Mouse (Mus musculus) E14TG2a.4 (cell line): ENCODE measurements around the gene Optn.
A peak's percentile ranks its signal among the peaks of the same experiment; 100 is the strongest.

Experiments used
- H3K27me3 ChIP-seq: 2 replicates; pipeline ENCODE4 v1.6.1; 2014; ENCODE audit warnings: low read length, control low read depth; ENCODE audit not compliant: insufficient read depth
- H3K36me3 ChIP-seq: 2 replicates; pipeline ENCODE4 v1.6.1; 2014; ENCODE audit warnings: low read length, control low read depth; ENCODE audit not compliant: insufficient read depth
- H3K4me1 ChIP-seq: replicated peaks from 2 replicates; pipeline ENCODE4 v1.6.1; 2014; ENCODE audit warnings: low read depth, low read length, control low read depth
- H3K4me3 ChIP-seq: replicated peaks from 2 replicates; pipeline ENCODE4 v1.5.1; 2014; ENCODE audit warnings: mild to moderate bottlenecking, low read length
- H3K9me3 ChIP-seq: 2 replicates; pipeline ENCODE4 v1.6.1; 2014; ENCODE audit warnings: low read length, control low read depth
- CTCF ChIP-seq: conservative IDR thresholded peaks from 2 replicates; pipeline ENCODE4 v1.5.1; 2014; ENCODE audit warnings: low read length
- NANOG ChIP-seq: IDR thresholded peaks from 2 replicates; pipeline ENCODE4 v1.6.1; 2014; ENCODE audit warnings: borderline replicate concordance, low read length, mixed read lengths
- POU5F1 ChIP-seq: IDR thresholded peaks from 2 replicates; pipeline ENCODE4 v1.6.1; 2014; ENCODE audit warnings: low read length, borderline replicate concordance

Optn gene

DNA sequence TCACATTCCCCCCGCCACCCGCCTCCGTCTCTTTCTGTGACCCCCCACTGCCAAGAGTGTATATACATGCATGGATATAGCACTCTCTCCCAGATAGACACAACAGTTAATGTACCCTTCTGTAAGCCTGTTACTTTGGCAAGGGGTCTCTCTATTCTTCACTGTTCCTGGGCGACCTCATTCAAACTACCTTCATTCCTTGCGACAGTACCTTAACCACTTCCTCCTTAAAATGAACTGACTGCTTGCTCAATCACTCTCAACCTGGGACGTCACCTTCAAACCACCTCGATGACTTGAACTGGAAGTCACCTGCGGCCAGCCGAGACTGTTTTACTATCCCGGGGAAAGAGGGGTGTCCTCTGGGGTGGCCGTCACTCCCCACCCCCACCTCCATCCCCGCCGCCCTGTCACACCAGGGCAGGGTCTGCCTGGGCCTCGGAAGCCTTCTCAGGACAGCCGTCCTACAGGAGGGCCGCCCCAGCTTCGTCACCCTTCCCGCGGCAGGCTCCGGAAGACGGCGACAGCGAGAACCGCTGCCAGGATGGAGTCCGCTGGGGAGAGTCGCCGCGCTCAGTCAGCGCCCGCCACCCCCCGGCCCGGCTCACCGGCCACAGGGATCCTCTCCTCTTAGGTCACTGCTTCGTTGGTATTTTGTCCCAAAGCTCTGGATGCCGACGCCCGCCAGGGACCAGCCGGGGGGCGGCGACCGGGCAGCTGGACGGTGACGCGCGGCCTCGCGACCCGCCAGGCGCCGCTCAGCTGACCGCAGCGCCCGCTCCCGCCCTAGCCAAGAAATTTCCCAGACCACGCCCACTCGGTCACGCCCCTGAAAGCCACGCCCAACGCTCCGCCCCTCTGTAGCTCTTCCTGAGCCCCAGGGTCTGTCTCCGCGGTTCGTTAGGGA is at the start of gene Optn:
Optn (minus strand) TSS at position 753 of the 907 bp plus-strand sequence.
- H3K36me3 ChIP-seq = no peaks in the 10 kb centered on the region
- H3K4me1 ChIP-seq = peaks cover 20% of the 10 kb centered on the region
- H3K4me3 ChIP-seq = peak within 1 kb of the TSS; percentile 86
- H3K9me3 ChIP-seq = no peaks in the 10 kb centered on the region
- peaks cover 14% of the 10 kb centered on the region for H3K27me3 ChIP-seq
- no peak for TF ChIP-seq NANOG
- no peak for TF ChIP-seq POU5F1
- no peak for TF ChIP-seq CTCF

DNA sequence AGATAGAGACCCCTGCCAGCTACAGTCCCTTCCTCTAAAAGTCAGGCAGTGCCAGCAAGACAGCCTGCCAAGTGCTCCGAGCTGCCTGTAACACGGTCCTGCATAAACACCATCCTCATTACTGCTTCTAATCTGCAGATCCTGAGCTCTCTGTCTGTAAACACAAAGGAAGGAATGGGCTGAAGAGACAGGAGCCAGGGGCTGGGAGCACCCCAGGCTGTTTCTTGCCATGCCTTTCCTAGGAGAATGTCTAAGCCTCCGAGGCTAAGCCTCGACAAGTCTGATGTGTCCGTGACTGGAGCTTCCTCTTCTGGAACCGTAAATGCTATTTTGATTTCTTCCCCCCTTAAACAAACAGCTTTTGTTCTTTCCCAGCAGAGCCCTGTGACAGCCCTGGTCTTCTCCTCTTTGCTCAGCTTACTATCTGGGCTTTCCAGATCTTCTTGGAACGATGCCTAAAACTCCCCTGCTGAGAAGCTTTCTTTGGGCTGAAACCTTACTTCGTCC is 49.0 kb upstream of the Optn start:
- Histone ChIP-seq H3K36me3 (no peaks in the 10 kb centered on the region), H3K9me3 (peaks cover 2% of the 10 kb centered on the region; the same call in 1 of the 2 replicates), H3K4me1 (peaks cover 44% of the 10 kb centered on the region), H3K4me3 (no peak overlapping the region), H3K27me3 (peaks cover 5% of the 10 kb centered on the region)
- TF ChIP-seq NANOG = no peak
- no peak for TF ChIP-seq CTCF
- TF ChIP-seq POU5F1 = no peak

DNA sequence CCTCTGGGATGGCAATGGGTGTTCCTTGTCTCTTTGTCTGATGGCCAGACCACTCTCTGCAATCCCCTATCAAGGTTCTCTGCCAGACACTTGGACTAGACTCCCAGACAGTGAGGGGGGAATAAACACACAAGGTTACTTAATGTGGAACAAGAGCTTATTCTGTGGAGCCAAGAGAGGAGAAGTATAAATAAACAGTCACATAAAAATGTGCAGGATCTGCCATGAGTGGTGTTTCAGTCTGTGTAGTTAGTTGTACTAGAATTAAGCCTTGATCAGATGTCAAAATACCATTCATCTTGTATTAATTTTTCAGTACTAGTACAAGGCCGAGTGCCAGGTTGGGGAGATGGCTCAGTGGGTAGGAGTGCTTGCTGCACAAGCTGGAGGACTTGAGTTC is 39.0 kb upstream of the Optn start:
- no peaks in the 10 kb centered on the region for H3K36me3 ChIP-seq

DNA sequence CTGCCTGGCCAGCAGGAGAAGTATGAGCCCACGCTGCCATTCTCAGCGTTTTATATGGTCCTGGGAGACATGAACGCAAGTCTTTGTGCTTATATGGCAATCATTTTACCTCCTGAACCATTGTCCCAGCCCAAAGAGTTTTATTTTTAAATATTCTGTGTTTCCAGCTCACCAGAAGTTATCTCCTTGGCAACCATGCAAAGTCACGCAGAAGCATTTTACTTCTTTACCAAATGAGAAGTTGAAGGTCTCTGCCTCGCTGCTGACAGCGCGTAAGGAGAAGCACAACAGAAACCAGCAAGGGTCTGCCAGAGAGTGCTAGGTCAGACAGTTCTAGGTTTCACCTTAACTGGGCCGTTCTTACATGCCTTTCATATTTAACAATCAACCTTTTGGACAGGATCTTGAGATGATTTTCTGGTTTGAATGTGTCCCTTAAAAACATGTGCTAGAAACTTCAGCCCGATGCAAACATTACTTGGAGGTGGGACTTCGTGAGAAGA is 37.9 kb upstream of the Optn start:
- H3K9me3 ChIP-seq = peaks cover 4% of the 10 kb centered on the region
- peaks cover 3% of the 10 kb centered on the region; the same call in 1 of the 2 replicates for H3K27me3 ChIP-seq
- H3K4me1 ChIP-seq = peaks cover 9% of the 10 kb centered on the region; the same call in 1 of the 2 replicates
- TF ChIP-seq POU5F1 (no peak), CTCF (no peak), NANOG (no peak)
- H3K36me3 ChIP-seq = no peaks in the 10 kb centered on the region
- H3K4me3 ChIP-seq = no peak overlapping the region

More for the DNA sequence above, 39.0 kb upstream of the Optn start:
- Histone ChIP-seq H3K4me3 (no peak overlapping the region), H3K27me3 (0 out of 2 replicates have a peak, but pooled peaks cover 3% of the 10 kb centered on the region), H3K9me3 (peaks cover 14% of the 10 kb centered on the region), H3K4me1 (peaks cover 4% of the 10 kb centered on the region; the same call in 1 of the 2 replicates)
- TF ChIP-seq CTCF (no peak), POU5F1 (no peak), NANOG (no peak)

DNA sequence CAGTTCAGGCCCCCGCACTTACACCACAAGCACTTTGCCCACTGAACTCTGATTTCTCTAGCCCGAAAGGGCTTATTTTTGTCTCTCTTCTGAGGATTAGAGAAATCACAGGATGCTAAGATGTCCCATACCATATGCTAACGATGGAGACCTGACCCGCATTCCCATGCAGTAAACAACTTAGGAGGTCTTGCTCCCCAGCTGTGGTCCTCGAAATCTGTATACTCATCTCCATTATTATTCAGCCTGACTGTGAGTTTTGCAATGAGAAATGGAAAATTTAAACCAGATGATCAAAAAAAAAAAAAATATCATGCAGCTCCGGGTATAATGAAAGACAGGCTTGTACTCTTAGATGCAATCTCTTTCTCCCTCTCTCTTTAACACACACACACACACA is 35.3 kb upstream of the Optn start:
- TF ChIP-seq NANOG (no peak), POU5F1 (no peak), CTCF (no peak)
- Histone ChIP-seq H3K4me3 (no peak overlapping the region), H3K27me3 (peaks cover 3% of the 10 kb centered on the region; the same call in 1 of the 2 replicates), H3K36me3 (no peaks in the 10 kb centered on the region), H3K9me3 (no peaks in the 10 kb centered on the region), H3K4me1 (peaks cover 9% of the 10 kb centered on the region; the same call in 1 of the 2 replicates)

DNA sequence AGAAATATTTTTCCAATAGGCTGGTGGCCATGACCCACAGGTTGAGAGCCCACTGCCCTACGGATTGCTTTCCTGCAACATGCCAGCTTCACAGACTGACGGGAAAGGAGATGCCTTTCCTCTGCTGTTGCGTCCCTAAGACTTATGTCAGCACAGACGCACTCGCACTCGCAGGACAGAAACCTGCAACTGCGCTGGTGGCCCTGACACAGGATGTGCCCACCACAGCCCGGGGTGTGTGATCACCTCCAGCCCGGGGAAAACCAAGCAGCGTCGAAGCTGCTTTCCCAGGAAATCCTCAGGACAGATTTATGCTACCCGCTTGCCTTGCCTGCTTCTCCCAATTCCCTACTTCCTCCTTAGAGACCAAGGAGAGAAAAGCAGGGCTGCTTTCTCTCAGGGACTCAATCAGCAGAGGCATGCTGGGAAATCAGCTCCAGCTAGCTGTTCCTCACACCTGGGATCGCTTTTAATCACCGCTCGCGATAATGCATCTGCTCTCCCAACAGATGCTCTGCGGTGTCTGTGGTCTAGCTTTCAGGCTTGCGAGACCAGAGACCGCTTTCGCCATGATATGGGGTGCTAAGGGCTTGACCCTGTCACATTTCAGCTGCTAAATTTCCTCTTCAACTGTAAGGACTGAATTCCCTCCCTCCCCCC is 34.1 kb upstream of the Optn start:
- TF ChIP-seq POU5F1 (no peak), CTCF (no peak), NANOG (no peak)
- H3K27me3 ChIP-seq = no peaks in the 10 kb centered on the region; the same call in 1 of the 2 replicates
- H3K36me3 ChIP-seq = no peaks in the 10 kb centered on the region
- H3K4me3 ChIP-seq = no peak overlapping the region
- H3K9me3 ChIP-seq = no peaks in the 10 kb centered on the region
- H3K4me1 ChIP-seq = peaks cover 9% of the 10 kb centered on the region; the same call in 1 of the 2 replicates

DNA sequence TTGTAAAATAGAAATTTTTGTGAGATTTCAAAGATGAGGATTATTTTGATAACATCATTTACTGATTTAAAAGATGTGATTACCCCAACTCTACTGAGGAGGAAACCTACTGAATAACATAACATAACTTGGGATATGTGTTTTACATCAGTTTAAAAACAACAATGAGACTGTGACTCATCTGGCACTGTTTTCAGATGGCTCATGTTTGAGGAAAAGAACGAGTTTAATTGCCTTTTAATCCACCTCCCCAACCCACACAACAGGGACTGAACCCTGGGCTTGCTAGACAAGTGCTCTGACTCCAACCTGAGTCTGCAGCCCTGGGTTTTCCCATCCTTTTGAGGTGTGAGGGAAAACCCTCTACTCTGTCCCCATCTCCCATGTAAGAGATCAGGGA is 31.5 kb upstream of the Optn start:
- TF ChIP-seq CTCF = no peak
- no peak for TF ChIP-seq NANOG
- TF ChIP-seq POU5F1 = no peak
- Histone ChIP-seq H3K36me3 (no peaks in the 10 kb centered on the region), H3K4me3 (no peak overlapping the region), H3K9me3 (no peaks in the 10 kb centered on the region), H3K27me3 (no peaks in the 10 kb centered on the region; the same call in 1 of the 2 replicates), H3K4me1 (peaks cover 9% of the 10 kb centered on the region; the same call in 1 of the 2 replicates)

DNA sequence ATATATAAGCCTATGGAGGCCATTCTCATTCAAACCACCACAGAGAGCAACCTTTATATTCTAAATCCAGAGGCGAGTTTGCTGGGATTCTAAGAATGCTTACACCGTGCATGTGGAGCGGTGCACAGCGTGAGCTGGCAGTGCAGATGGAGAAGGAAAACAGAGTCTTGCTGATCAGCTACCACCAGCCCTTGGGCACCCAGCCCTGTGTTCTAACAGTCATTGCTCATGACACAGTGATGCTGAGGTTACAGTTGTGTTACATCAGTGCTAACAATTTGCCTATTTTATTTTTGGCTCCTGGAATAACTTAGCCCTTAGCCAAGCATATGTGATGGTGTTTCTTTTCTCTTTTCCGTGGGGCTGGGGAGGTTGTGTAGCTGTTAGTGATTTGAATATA is 31.0 kb upstream of the Optn start:
- Histone ChIP-seq H3K36me3 (no peaks in the 10 kb centered on the region), H3K4me1 (peaks cover 9% of the 10 kb centered on the region; the same call in 1 of the 2 replicates), H3K4me3 (no peak overlapping the region), H3K9me3 (no peaks in the 10 kb centered on the region), H3K27me3 (no peaks in the 10 kb centered on the region; the same call in 1 of the 2 replicates)
- TF ChIP-seq POU5F1 (no peak), CTCF (no peak), NANOG (no peak)
